Mouse (Mus musculus) spleen, adult 12 weeks (tissue): ENCODE measurements at regions not wholly inside any gene's neighbourhood (a gene's known extent, or its start where the extent isn't known, plus 50 kb on each side); places are given as distances from the start of the nearest gene placed in this dataset.

Experiments used
- DNase-seq: peaks from one replicate; pipeline ENCODE4 v3.0.0; 2022; ENCODE audit warnings: low spot score

GRCm38 (mm10) chr19:21214253-21214652, 57.8 kb upstream of the Zfand5 start:
- DNase-seq = no peak

- no peak for DNase-seq
These were observed 78.6 kb upstream of the Zfand5 start for GRCm38 (mm10) chr19:21193461-21193860.

GRCm38 (mm10) chr19:21192576-21192975, 79.5 kb upstream of the Zfand5 start:
- DNase-seq = no peak

- DNase-seq = no peak
These were observed 82.9 kb upstream of the Zfand5 start for GRCm38 (mm10) chr19:21189216-21189615.

GRCm38 (mm10) chr19:21186656-21187055, 85.4 kb upstream of the Zfand5 start:
- DNase-seq = no peak

- no peak for DNase-seq
These were observed 86.1 kb upstream of the Zfand5 start for GRCm38 (mm10) chr19:21186016-21186415.

GRCm38 (mm10) chr19:21183028-21183427, 89.0 kb upstream of the Zfand5 start:
- no peak for DNase-seq

GRCm38 (mm10) chr19:21179886-21180285, 92.2 kb upstream of the Zfand5 start:
- no peak for DNase-seq

GRCm38 (mm10) chr19:21175426-21175831, 96.6 kb upstream of the Zfand5 start:
- no peak for DNase-seq

- no peak for DNase-seq
These were observed 97.4 kb upstream of the Zfand5 start for GRCm38 (mm10) chr19:21174636-21175035.

GRCm38 (mm10) chr19:21173896-21174483, 98.1 kb upstream of the Zfand5 start:
- DNase-seq = no peak

GRCm38 (mm10) chr19:21171191-21171590, 100.9 kb upstream of the Zfand5 start:
- no peak for DNase-seq

- DNase-seq = no peak
These were observed 101.3 kb upstream of the Zfand5 start for GRCm38 (mm10) chr19:21170785-21171184.

- no peak for DNase-seq
These were observed 105.1 kb upstream of the Zfand5 start for GRCm38 (mm10) chr19:21166939-21167338.

GRCm38 (mm10) chr19:21166465-21166860, 105.6 kb upstream of the Zfand5 start:
- DNase-seq = no peak

GRCm38 (mm10) chr19:21165763-21166464, 106.2 kb upstream of the Zfand5 start:
- DNase-seq = no peak

- DNase-seq = no peak
These were observed 108.1 kb upstream of the Zfand5 start for GRCm38 (mm10) chr19:21163978-21164377.

- DNase-seq = no peak
These were observed 111.1 kb upstream of the Zfand5 start for GRCm38 (mm10) chr19:21160946-21161345.

GRCm38 (mm10) chr19:21159189-21160137, 112.6 kb upstream of the Zfand5 start:
- DNase-seq = no peak

GRCm38 (mm10) chr19:21154162-21154561, 117.9 kb upstream of the Zfand5 start:
- DNase-seq = no peak

- DNase-seq = no peak
These were observed 120.1 kb upstream of the Zfand5 start for GRCm38 (mm10) chr19:21152027-21152426.

- DNase-seq = no peak
These were observed 121.2 kb upstream of the Zfand5 start for GRCm38 (mm10) chr19:21150849-21151248.

- DNase-seq = no peak
These were observed 121.8 kb upstream of the Zfand5 start for GRCm38 (mm10) chr19:21150241-21150640.
